Mouse (Mus musculus) MEL (cell line): ENCODE measurements around the gene Klhdc9. TPM values are rescaled to one million over a fixed set of nuclear protein-coding genes. Genes with fewer than 3 reads are reported as not detected.

Experiments
- DNase-seq: peaks from one replicate; pipeline ENCODE4 v3.0.0; 2011; ENCODE audit warnings: low read depth, low spot score
- H3K27ac ChIP-seq: 2 replicates; pipeline ENCODE4 v1.5.1; 2012; ENCODE audit warnings: low read depth, mild to moderate bottlenecking, control low read depth, low read length, moderate library complexity; ENCODE audit not compliant: control insufficient read depth
- H3K27me3 ChIP-seq, 2 experiments: fragments of 150-350 bp in 1 of 2; sonication (generic) in 1 of 2; 2 replicates each; pipeline ENCODE4 v1.6.1; 2012; ENCODE audit warnings: low read length in 2 of 2, mild to moderate bottlenecking in 2 of 2, improper control_type of control experiment in 1 of 2, moderate library complexity in 1 of 2; ENCODE audit not compliant: insufficient read depth in 2 of 2, control insufficient read depth in 1 of 2
- H3K36me3 ChIP-seq, 2 experiments: 2 replicates each; pipeline ENCODE4 v1.6.1; 2012 to 2014; ENCODE audit warnings: low read length in 2 of 2, improper control_type of control experiment in 1 of 2, inconsistent platforms in 1 of 2, mild to moderate bottlenecking in 1 of 2; ENCODE audit not compliant: insufficient read depth in 2 of 2, control insufficient read depth in 1 of 2
- H3K4me1 ChIP-seq, 2 experiments: fragments of 150-350 bp in 1 of 2; sonication (generic) in 1 of 2; 2 replicates each; pipeline ENCODE4 v1.6.1; 2012; ENCODE audit warnings: low read length in 2 of 2, improper control_type of control experiment in 1 of 2, mild to moderate bottlenecking in 1 of 2; ENCODE audit not compliant: insufficient read depth in 2 of 2, control insufficient read depth in 1 of 2
- H3K4me3 ChIP-seq, 2 experiments: fragments of 150-350 bp in 1 of 2; sonication (generic) in 1 of 2; 2 replicates each; pipeline ENCODE4 v1.5.1; 2012; ENCODE audit warnings: low read depth in 2 of 2, low read length in 2 of 2, mild to moderate bottlenecking in 2 of 2, moderate library complexity in 2 of 2, control low read depth in 1 of 2, improper control_type of control experiment in 1 of 2; ENCODE audit not compliant: control insufficient read depth in 1 of 2, insufficient read depth in 1 of 2
- H3K79me2 ChIP-seq: 2 replicates; pipeline ENCODE4 v1.6.1; 2012; ENCODE audit warnings: mild to moderate bottlenecking, low read length, moderate library complexity; ENCODE audit not compliant: control insufficient read depth, poor library complexity, insufficient read depth
- H3K9ac ChIP-seq: 2 replicates; pipeline ENCODE4 v1.6.1; 2012; ENCODE audit warnings: low read depth, mild to moderate bottlenecking, control low read depth, low read length, moderate library complexity; ENCODE audit not compliant: control insufficient read depth, poor library complexity, severe bottlenecking
- H3K9me3 ChIP-seq: fragments of 150-350 bp; sonication (generic); replicated peaks from 2 replicates; pipeline ENCODE4 v1.6.1; 2012; ENCODE audit warnings: mild to moderate bottlenecking, low read length, improper control_type of control experiment, moderate library complexity; ENCODE audit not compliant: insufficient read depth
- CHD1 ChIP-seq: IDR thresholded peaks from 2 replicates; pipeline ENCODE4 v1.6.1; 2012; ENCODE audit warnings: low read depth, mild to moderate bottlenecking, inconsistent platforms, low read length, improper control_type of control experiment
- CHD2 ChIP-seq: IDR thresholded peaks from 2 replicates; pipeline ENCODE4 v1.6.1; 2011; ENCODE audit warnings: low read length, improper control_type of control experiment
- CTCF ChIP-seq, 3 experiments: IDR thresholded peaks in 2 of 3; conservative IDR thresholded peaks in 1 of 3; 2 replicates each; pipeline ENCODE4 v1.5.1; 2011 to 2012; ENCODE audit warnings: low read length in 3 of 3, low read depth in 2 of 3, mild to moderate bottlenecking in 2 of 3, improper control_type of control experiment in 1 of 3, inconsistent platforms in 1 of 3, mixed read lengths in 1 of 3, moderate library complexity in 1 of 3; ENCODE audit not compliant: control insufficient read depth in 1 of 3, insufficient read depth in 1 of 3, poor library complexity in 1 of 3, severe bottlenecking in 1 of 3
- E2F4 ChIP-seq: IDR thresholded peaks from 2 replicates; pipeline ENCODE4 v1.6.1; 2011; ENCODE audit warnings: low read depth, low read length, improper control_type of control experiment, borderline replicate concordance
- EP300 ChIP-seq, 2 experiments: IDR thresholded peaks; 2 replicates each; pipeline ENCODE4 v1.6.1; 2011; ENCODE audit warnings: improper control_type of control experiment in 2 of 2, low read length in 2 of 2, low read depth in 1 of 2, mild to moderate bottlenecking in 1 of 2
- KAT2A ChIP-seq: conservative IDR thresholded peaks from 2 replicates; pipeline ENCODE4 v1.6.1; 2012; ENCODE audit warnings: low read depth, low read length, improper control_type of control experiment, inconsistent platforms
- MAX ChIP-seq: IDR thresholded peaks from 2 replicates; pipeline ENCODE4 v1.6.1; 2011; ENCODE audit warnings: low read length, improper control_type of control experiment
- MAZ ChIP-seq: IDR thresholded peaks from 2 replicates; pipeline ENCODE4 v1.6.1; 2012; ENCODE audit warnings: low read depth, mild to moderate bottlenecking, inconsistent platforms, low read length, improper control_type of control experiment
- MXI1 ChIP-seq: IDR thresholded peaks from 2 replicates; pipeline ENCODE4 v1.6.1; 2011; ENCODE audit warnings: mild to moderate bottlenecking, low read depth, low read length, improper control_type of control experiment
- NELFE ChIP-seq: IDR thresholded peaks from 2 replicates; pipeline ENCODE4 v1.6.1; 2011; ENCODE audit warnings: low read depth, low read length, improper control_type of control experiment
- NRF1 ChIP-seq: IDR thresholded peaks from 2 replicates; pipeline ENCODE4 v1.6.1; 2014; ENCODE audit warnings: low read depth, mild to moderate bottlenecking, inconsistent platforms, low read length, improper control_type of control experiment, moderate library complexity; ENCODE audit not compliant: poor library complexity, insufficient read depth, severe bottlenecking
- POLR2A ChIP-seq, 2 experiments: IDR thresholded peaks; 2 replicates each; pipeline ENCODE4 v1.6.1; 2011 to 2012; ENCODE audit warnings: low read length in 2 of 2, mild to moderate bottlenecking in 2 of 2, control low read depth in 1 of 2, improper control_type of control experiment in 1 of 2, low read depth in 1 of 2, moderate library complexity in 1 of 2; ENCODE audit not compliant: control insufficient read depth in 1 of 2, insufficient read depth in 1 of 2, poor library complexity in 1 of 2
- POLR2AphosphoS2 ChIP-seq: IDR thresholded peaks from 2 replicates; pipeline ENCODE4 v1.6.1; 2011; ENCODE audit warnings: low read length, improper control_type of control experiment
- POLR2AphosphoS5 ChIP-seq: IDR thresholded peaks from 2 replicates; pipeline ENCODE4 v1.6.1; 2012; ENCODE audit warnings: low read depth, borderline replicate concordance, mild to moderate bottlenecking, inconsistent platforms, low read length, moderate library complexity, mixed read lengths
- RCOR1 ChIP-seq: IDR thresholded peaks from 2 replicates; pipeline ENCODE4 v1.6.1; 2012; ENCODE audit warnings: low read depth, mild to moderate bottlenecking, inconsistent platforms, low read length, improper control_type of control experiment
- SIN3A ChIP-seq: IDR thresholded peaks from 2 replicates; pipeline ENCODE4 v1.6.1; 2012; ENCODE audit warnings: low read length, improper control_type of control experiment, inconsistent platforms
- SMC3 ChIP-seq: IDR thresholded peaks from 2 replicates; pipeline ENCODE4 v1.6.1; 2011; ENCODE audit warnings: low read depth, low read length, improper control_type of control experiment
- TAL1 ChIP-seq: IDR thresholded peaks from 2 replicates; pipeline ENCODE4 v1.6.1; 2012; ENCODE audit warnings: mild to moderate bottlenecking, inconsistent platforms, low read length, moderate library complexity, mixed read lengths
- TBP ChIP-seq: IDR thresholded peaks from 2 replicates; pipeline ENCODE4 v1.8.0; 2011; ENCODE audit warnings: low read depth, low read length, improper control_type of control experiment
- TCF12 ChIP-seq: IDR thresholded peaks from 2 replicates; pipeline ENCODE4 v1.6.1; 2014; ENCODE audit warnings: low read depth, mild to moderate bottlenecking, inconsistent platforms, low read length, improper control_type of control experiment, moderate library complexity
- UBTF ChIP-seq: IDR thresholded peaks from 2 replicates; pipeline ENCODE4 v1.6.1; 2012; ENCODE audit warnings: low read depth, mild to moderate bottlenecking, inconsistent platforms, low read length, improper control_type of control experiment, moderate library complexity, borderline replicate concordance; ENCODE audit not compliant: insufficient read depth
- polyA plus RNA-seq, 2 experiments: library from polyadenylated mRNA; stranded (reverse) in 1 of 2; unstranded in 1 of 2; fragments of >175 nt in 1 of 2; fragments of >200 nt in 1 of 2; gene quantifications; 2 replicates each; pipeline versions ENCODE4 v1.2.1 to v1.2.4; 2012; ENCODE audit warnings: low replicate concordance in 2 of 2, low read depth in 1 of 2; ENCODE audit not compliant: insufficient read length in 2 of 2, insufficient read depth in 1 of 2, missing spikeins in 1 of 2
- total RNA-seq: library from RNA; depleted of rRNA; stranded (reverse); fragments of 300-350 nt; gene quantifications from 2 replicates; pipeline ENCODE4 v1.2.3, GENCODE M21; 2012

The Klhdc9 gene
- total and polyA plus RNA-seq, 3 experiments: 0.08 TPM; not detected in 2

DNA sequence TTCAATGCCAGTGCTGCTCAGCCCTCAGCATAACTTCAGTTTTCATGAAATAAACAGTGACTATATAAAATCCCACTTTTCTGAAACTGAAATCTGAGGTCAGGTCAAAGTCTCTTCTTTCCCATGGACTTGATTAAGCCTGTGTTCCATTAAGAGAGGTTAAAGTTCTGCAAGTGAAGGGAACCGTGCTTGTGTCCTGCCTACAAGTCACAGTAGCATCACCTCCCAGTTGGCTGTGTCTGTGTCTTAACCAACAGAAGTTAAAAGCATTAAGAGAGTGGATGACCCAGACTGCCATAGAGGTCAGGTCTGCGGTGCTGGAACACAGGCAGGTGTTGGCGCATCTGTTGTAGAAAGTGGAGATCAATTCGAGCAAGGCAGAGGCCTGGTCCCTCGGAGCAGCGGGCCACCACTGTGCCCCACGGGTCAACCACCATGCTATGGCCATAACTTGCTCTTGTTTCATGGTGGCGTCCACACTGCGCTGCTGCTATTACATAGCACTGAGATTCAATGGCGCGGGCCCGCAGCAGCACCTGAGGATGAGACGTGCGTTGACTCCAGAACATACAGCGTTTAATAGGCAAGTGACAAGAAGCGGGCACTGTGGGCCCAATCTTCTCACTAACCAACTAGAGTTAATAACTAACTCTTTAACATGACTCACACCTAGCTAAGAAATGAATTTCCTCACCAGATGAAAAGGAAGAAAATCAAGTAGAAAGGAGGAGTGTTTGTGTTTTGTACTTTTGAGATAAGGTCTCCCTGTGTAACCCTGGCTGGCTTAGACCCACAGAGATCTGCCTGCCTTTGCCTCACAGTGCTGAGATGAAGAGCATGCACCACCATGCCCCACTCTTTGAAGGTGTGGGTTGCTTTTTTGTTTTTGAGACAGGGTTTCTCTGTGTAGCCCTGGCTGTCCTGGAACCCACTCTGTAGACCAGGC is 18.1 kb downstream of the Klhdc9 start:
- H3K9me3 ChIP-seq: no peaks in the 10 kb centered on the region
- H3K9ac ChIP-seq: no peak overlapping the region
- TF ChIP-seq EP300 (IDR thresholded peaks at IDR 0.05; ENCODE audit: low read depth in 1 of 2, low read length in 2 of 2): no peak
- TF ChIP-seq TAL1: no peak
- TF ChIP-seq E2F4: no peak
- no peak for TF ChIP-seq CTCF (IDR thresholded peaks at IDR 0.05 in 2 of 3, conservative IDR thresholded peaks at IDR 0.05 in 1 of 3; ENCODE audit: control insufficient read depth in 1 of 3, insufficient read depth in 1 of 3, low read depth in 2 of 3, low read length in 3 of 3, poor library complexity in 1 of 3, severe bottlenecking in 1 of 3)
- TF ChIP-seq, all 39 proteins: peak for 0
- peaks cover 6 to 15% of the 10 kb centered on the region in 2 experiments; a peak in 3 of 4 replicates for H3K4me1 ChIP-seq
- peaks cover 23% of the 10 kb centered on the region for H3K79me2 ChIP-seq
- no peak overlapping the region for H3K27ac ChIP-seq
- peaks cover 14 to 16% of the 10 kb centered on the region in 2 experiments for H3K36me3 ChIP-seq
- DNase-seq: no peak
- H3K27me3 ChIP-seq: no peaks in the 10 kb centered on the region
- H3K4me3 ChIP-seq: no peak overlapping the region

DNA sequence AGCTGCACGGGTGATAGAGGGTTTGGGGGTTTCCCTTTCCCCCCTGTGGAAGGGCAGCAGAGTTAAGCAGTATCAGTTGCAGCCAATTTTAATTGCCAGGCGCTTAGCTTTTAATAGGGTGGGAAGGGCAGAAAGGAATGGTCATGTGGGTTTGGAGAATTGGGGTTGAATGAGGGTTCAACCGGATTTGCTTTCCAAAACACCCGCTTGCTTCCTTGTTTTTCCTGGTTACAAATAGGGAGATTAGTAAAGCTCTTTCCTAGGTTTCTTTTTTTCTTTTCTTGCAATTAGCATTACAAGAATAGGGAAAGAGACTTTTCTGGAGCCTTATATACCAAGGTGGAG is 30.4 kb downstream of the Klhdc9 start:
- DNase-seq: no peak
- Histone ChIP-seq H3K9me3 (no peaks in the 10 kb centered on the region), H3K79me2 (peaks cover 57% of the 10 kb centered on the region), H3K27me3 (no peaks in the 10 kb centered on the region)
- TF ChIP-seq EP300 (IDR thresholded peaks at IDR 0.05; ENCODE audit: low read depth in 1 of 2, low read length in 2 of 2): no peak
- TF ChIP-seq, all 39 proteins: peak for 0
- H3K27ac ChIP-seq: peak overlapping the region; percentile 71
- peaks cover 4 to 11% of the 10 kb centered on the region in 2 experiments; a peak in 3 of 4 replicates for H3K4me1 ChIP-seq
- peak overlapping the region; percentile 88 for H3K9ac ChIP-seq
- peaks cover 0 to 20% of the 10 kb centered on the region in 2 experiments; a peak in 3 of 4 replicates for H3K36me3 ChIP-seq
- peak overlapping the region; percentile 90 to 93 for H3K4me3 ChIP-seq

- Histone ChIP-seq H3K4me1 (peaks cover 4 to 11% of the 10 kb centered on the region in 2 experiments; a peak in 3 of 4 replicates), H3K9ac (peak overlapping the region; percentile 88), H3K4me3 (peak overlapping the region; percentile 90 to 93), H3K9me3 (no peaks in the 10 kb centered on the region), H3K27ac (peak overlapping the region; percentile 71), H3K79me2 (peaks cover 54% of the 10 kb centered on the region), H3K27me3 (no peaks in the 10 kb centered on the region), H3K36me3 (peaks cover 0 to 20% of the 10 kb centered on the region in 2 experiments; a peak in 2 of 4 replicates)
- peak; percentile 71 for DNase-seq
- TF ChIP-seq POLR2AphosphoS2 (no peak), KAT2A (no peak), TAL1 (no peak), POLR2AphosphoS5 (no peak), NRF1 (peak; percentile 47; the same call in 1 of the 2 replicates), NELFE (peak; percentile 36; the same call in 1 of the 2 replicates), CHD1 (0 out of 2 replicates have a peak, but pooled peaks have one; percentile 60), MXI1 (no peak; the same call in 1 of the 2 replicates), TCF12 (peak; percentile 31; the same call in 1 of the 2 replicates), UBTF (no peak), POLR2A (IDR thresholded peaks at IDR 0.05; ENCODE audit: control insufficient read depth in 1 of 2, insufficient read depth in 1 of 2, low read depth in 1 of 2, low read length in 2 of 2, poor library complexity in 1 of 2) (peak in 1 of 2 experiments; percentile 44; a peak in 1 of 4 replicates), TBP (0 out of 2 replicates have a peak, but pooled peaks have one; percentile 31), CHD2 (no peak), SMC3 (no peak), MAX (no peak), RCOR1 (no peak; the same call in 1 of the 2 replicates), MAZ (no peak; the same call in 1 of the 2 replicates), SIN3A (peak; percentile 42)
Observed at GRCm38 (mm10) chr1:171329433-171330215, 31.0 kb downstream of the Klhdc9 start.
